Mouse (Mus musculus): ENCODE data around the gene Trim41.

DNA sequence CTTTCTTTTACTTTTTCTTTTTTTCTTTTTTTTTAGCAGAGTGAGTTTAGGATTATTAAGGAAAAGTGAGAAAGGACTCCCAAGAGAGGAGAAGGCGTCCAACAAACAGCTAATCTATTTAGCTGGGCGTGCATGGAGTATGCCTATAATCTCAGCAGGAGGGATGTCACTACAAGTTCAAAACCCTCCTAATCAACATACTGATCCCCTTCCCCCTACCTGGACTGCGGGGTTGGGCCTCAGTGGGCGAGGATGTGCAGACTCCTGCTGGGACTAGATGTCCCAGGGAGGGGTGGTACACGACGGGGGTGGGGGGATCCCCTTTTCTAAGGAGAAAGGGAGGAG is 9.6 kb upstream of the Trim41 start:
- TF ChIP-seq CTCF (IDR thresholded peaks at IDR 0.05; ENCODE audit: low read depth, low read length) (no peak), POLR2A (IDR thresholded peaks at IDR 0.05; ENCODE audit: extremely low read depth, insufficient read depth, low read length) (no peak)

Data from liver, adult 2 months (tissue).